Mouse (Mus musculus) erythroblast, embryonic 14.5 days (primary cell): ENCODE data around the gene Nkain2.

Experiments
- GATA1 ChIP-seq: IDR thresholded peaks from 2 replicates; pipeline ENCODE4 v1.6.1; 2012; ENCODE audit warnings: low read length, inconsistent platforms, mixed read lengths
- TAL1 ChIP-seq: IDR thresholded peaks from 3 replicates; pipeline ENCODE4 v1.6.1; 2012; ENCODE audit warnings: low read length, inconsistent platforms, mixed read lengths

DNA sequence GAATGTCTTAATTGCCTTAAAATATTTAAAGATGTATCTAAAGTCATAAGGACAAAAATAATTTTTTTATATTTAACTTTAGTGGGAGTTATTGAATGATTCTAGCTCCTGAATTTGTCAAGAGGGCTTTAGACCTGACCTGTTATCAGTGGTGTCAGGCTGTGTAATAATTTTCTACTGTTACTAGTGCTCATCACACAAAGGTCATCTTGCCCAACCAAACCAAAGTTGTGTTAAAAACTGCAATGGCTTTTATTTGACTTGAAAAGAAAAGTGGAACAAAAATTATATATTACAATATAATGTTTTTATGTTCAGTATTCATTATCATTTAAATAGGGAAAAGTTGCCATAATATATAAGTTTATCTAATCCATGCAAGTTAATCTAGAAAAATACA is 911.9 kb downstream of the Nkain2 start:
- TF ChIP-seq GATA1 (no peak), TAL1 (no peak)
